Mouse (Mus musculus) right cerebral cortex, postnatal 25 days (tissue): ENCODE measurements around the gene Atg5.
A peak's percentile ranks its signal among the peaks of the same experiment; 100 is the strongest.

Source experiments
- DNase-seq: peaks from one replicate; pipeline ENCODE4 v3.0.0; 2022

Atg5 gene

DNA sequence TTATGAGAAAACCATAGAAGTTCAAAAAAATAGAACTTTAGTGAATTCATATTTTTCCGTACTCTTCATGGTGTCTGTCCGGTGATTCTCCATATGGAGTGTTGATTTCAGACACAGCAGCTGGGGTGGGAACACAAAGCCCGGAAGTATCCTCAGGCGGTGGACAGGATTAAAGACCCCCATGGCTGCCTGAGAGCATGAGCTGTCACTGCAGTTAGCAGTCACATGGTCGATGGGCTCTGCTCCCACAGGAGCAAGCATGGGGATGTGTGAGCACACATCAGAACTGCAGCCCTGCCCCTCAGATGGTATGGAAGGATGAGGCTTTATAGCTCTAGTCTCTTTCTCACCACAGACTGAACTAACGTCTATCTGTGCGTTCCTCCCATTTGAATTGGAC is 87.1 kb downstream of the Atg5 start:
- DNase-seq: no peak

DNA sequence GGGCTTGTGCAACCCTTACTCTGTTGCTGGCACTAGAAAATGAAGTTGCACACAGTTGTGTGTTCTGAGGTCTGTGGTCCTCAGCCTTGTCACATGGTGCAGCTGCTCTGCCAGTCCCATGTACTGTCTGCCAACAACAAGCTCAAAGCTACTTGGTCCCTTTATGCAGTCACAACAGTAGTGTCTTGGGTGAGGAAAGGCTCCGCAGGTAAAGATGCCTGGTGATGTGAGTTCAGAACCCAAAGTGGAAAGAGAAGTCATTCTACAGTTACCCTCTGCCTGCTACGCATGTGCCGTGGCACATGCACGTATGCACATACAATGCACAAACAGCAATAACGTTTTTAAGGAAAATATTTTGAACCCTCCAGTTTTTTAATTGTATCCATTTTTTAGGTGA is 88.5 kb downstream of the Atg5 start:
- DNase-seq: no peak

DNA sequence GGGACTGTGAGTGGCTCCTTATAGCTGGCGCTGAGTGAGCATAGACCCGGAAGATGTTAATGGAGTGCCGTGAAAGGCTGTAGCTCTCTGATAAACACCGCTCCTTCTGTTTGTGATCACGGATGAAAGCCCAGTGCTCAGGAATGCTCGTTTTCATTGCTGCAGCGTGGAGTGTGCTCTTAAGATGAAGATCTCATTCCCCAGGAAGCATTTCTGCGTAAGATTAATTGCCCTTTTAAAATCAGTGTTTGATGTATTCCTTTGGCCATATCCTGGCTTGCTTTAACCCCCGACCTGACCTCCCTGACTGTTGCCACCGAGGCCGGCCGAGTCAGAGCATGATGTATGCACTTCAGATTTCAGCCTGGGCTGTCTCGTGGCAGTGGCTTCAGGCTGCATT is 89.2 kb downstream of the Atg5 start:
- DNase-seq: no peak

DNA sequence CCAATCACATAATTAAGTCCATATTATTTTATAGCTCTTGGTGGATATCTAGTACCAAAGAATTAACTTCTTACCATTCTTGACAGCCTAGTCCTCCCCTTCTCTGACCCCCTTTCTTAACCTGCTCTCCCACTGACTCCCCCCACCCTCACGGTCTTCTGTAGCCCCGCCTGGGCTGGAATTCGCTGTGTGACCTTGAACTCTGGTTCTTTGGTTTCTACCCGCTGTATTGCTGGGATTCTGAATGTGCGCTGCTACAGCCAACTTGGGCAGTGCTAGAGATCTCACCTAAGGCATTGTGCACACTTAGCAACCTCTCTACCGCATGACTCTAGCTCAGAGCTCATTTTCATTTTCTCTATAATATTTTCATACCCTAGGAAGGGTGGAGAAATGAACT is 90.7 kb downstream of the Atg5 start:
- DNase-seq: no peak

DNA sequence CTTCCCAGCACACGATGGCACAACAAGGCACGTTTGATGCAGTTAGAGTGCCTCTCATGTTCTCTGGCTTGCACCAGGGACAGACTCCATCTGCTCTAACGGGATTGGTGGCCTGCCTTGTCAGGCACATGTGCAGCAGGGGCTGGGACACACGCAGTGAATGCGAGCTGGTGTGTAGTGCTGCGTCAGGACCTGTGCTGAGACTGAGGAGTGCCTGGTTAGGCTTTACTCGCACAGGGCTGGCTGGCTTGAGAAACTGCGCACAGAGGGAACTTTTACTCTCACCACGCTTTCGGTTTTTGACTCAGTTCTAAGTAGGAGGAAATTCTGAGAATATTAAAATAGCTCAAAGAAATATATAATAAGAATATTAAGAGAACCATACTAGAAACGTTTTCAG is 92.5 kb downstream of the Atg5 start:
- DNase-seq: no peak

DNA sequence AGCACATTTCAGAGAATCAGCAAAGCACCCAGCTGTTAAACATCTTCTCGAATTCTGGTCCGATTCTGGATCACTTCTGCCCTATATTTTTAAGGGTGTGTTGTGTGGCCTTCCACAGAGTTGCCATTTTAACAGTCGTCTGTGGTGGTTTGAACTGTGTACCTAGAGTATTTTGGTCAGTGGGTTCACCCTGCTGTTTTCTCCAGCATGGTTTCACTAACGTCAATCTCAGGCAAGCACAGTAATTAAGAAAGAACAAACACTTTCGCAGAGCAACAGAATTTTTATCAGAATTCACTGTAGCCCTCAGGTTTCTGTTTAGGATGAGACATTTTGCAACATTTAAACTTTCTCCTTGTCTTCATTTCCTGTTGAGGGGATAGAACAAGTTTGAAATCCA is 94.3 kb downstream of the Atg5 start:
- no peak for DNase-seq

DNA sequence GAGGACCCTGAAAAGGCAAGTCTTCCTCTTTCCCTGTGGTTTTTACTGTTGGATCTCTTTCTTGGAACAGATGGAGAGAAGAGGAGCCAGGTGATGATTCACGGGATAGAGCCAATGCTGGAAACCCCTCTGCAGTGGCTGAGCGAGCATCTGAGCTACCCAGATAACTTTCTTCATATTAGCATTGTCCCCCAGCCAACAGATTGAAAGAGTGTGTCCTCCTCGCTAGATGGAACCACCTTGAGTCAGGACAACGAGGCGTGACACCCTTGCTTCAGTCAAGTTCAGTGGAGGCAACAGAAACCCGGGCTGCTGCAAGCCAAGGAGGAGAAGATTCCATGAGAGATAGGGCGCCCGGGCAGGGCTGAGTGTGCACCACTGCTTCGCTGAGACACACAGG is 94.7 kb downstream of the Atg5 start:
- peak; percentile 26 for DNase-seq

DNA sequence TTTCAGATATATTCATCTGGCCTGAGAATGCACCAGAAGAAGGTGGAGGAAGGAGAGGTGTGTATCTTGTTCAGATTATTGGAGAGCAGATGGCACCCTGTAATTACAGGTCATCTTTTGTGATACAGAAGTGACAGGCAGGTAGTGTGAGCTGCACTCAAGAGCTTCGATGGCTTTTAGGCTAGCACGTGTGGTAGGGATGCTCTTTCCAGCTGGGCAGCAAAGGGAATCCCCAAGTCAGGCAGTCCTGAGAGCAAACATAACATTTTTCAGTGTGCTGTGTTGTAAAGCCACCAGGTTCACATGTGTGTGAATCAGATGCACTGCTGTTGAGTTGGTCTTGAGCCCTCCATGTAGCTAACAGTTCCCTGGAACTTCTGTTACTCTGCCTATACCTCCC is 98.0 kb downstream of the Atg5 start:
- DNase-seq: no peak

DNA sequence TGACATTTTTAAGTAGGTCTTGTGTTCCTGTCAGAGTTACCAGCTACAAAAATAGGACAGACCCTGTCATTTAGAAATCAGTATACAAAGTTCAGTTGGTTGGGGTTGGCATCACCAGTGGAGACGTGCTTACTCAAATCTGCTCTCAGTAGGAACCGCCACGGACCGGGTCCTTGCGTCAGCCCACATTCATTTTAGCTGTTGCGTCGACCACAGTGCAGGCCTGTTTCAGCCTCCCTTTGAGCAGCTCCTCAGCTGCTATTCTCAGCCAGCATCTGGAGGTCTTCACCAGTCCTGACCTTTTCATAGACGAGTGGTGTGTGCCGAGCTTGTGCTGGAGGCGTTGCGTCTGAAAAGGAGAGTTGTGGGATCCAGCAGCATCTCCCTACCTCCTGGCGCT is 98.9 kb downstream of the Atg5 start:
- no peak for DNase-seq

DNA sequence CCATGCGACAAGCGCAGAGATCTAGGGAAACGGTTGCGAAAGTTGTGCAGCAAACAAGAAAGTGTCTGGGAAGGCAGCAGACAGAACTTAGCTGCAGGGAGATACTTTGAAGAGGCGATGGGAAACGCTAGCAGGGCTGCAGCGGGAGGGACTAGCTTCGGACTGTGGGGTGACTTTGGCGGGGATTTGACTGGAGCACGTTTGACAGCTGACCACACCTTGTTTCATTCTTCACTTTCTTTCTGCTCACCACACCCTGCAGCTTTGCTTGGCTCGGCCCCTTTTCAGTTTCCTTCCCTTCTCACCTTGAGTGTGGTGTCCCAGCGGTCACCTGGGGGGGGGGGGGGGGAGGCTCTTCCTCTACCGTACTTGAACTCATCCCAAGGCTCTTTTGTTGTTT is 100.4 kb downstream of the Atg5 start:
- DNase-seq: no peak

DNA sequence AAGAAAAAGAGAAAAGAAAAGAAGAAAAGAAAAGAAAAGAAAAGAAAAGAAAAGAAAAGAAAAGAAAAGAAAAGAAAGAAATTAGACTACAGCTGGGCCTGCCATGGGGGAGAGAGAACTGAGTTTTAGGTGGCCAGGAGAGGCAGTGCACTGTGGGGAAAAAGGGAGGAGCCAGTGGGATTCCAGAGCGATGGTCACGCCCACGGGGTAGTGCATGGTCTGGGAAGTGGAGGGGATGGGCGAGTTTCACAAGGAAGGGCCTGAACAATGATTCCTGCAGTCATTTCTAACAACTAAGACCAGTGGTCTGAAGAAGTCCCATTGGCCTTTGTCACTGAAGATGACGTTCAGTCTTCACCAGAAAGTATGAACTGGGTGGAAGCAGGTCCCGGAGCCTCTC is 102.5 kb downstream of the Atg5 start:
- DNase-seq: no peak

DNA sequence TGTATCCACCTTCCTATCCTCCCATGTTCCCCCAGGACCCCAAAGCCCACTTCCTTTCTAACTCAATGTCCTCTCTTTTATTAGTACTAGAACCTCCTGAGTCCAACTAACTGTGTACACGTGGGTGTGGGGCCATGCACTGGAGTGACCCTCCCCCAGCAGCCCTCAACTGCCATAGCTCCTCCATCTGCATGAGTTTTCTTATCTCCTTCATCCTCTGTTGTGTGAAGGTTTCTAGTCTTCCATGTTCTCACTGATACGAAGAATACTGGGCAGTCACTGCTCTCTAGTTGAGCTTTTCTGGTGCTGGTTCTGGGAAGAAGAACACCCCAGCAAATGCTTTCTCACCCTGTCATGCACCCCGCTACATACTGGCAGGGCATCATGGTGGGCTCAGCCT is 104.1 kb downstream of the Atg5 start:
- no peak for DNase-seq

DNA sequence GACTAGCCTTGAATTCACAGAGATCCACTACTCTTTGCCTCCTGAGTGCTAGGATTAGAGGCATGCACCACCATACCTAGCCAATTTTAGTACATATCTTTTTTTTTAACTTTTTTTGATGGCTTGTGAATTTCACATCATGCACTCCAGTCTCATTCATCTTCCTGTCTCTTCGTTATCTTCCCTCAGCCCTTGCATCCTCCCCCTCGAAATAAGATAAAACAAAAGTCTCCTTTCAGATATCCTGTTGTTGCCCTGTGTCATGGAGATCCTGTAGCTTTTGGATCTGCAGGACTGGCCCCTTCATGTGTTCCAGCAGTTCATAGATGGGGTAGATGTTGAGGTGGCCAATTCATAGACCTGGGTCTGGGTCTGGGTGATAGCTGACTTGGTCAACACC is 106.5 kb downstream of the Atg5 start:
- DNase-seq: no peak

DNA sequence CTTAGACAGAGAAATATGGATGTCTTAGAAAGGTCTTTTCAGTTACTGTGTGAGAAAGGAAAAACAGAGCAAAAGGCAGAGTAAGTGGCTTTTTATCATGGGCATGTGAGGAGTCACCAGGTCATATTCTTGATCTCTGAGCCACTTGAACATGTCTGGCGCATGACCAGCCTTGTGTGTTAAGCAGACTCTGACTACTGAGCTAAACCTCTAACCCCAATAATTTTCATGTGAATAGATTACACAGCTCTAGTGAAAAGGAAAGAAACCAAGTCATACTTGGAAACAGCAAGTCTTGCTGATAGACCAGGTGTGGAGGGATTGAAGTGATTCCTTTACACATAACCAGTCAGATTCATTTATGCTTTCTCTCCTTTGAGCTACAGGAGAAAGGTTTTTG is 107.3 kb downstream of the Atg5 start:
- DNase-seq: no peak

DNA sequence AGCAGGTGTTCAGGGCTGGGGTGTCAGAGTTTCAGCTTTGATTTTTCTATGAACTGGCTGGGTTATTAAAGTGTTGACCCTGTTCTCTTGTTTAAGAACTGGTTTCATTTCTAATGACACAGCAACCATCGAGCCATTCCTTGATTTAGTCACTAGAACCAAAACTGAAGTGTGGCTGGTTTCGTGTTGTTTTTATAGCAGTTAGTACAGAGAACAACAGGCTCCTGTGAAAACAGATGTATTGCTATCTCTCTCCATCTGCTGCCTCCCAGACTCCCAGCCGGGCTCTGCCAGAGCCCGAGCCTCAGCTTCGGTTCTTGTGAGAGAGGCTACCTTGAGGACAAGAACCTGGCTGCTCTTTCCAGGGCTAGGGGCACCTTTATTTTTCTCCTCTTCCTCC is 109.7 kb downstream of the Atg5 start:
- peak; percentile 52 for DNase-seq

DNA sequence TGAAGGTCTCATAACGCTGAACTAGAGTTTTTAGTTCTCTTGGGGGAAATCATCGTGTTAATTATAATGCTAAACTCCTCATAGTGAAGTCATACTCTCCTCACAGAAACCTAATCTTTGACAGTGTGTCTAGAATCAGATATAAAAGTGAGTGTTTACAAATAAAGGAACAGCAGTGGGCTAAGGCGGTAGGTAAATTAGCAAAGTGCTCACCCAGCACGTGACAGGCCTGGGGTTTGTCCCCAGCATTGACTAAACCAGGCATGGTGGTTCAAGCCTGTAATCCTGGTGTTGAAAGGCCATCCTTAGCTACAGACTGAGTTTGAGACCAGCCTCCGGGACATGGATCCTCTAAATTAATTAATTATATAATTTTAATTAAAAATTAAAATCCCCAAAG is 110.2 kb downstream of the Atg5 start:
- DNase-seq: no peak

DNA sequence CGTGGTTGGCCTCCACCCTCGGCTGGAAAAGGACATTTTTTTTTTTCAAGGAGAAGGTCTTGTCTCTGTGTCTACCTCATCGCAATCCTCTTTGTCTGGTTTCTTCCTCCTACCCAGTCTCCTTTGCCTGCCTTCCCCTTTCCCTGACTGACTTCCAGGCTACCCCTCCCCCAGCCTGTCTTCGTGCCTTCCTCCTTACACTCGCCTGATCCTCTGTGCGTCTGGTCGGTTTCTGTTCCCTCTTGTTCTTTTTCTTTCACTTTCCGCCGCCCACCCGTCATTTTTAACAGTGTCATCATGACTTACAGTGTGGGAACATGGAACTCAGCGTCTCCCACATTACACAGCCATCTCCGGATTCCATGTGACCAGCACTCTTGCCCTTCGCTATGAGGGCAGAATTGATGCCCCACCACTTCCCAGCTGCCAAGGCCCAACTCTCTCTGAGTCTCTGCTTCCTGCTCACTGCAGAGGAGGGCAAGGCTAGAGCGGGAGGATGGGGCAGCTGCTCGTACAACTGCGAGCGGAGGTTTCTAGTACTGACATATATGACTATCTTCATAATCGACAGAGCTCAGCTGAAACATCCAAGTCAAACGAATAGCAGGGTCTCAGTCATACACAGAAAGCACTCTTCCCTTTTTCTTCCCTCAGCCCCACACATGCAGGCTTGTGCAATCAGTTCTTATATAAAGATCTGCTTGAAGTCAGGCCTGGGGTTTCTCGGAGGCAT is 112.5 kb downstream of the Atg5 start:
- DNase-seq: peak; percentile 44

DNA sequence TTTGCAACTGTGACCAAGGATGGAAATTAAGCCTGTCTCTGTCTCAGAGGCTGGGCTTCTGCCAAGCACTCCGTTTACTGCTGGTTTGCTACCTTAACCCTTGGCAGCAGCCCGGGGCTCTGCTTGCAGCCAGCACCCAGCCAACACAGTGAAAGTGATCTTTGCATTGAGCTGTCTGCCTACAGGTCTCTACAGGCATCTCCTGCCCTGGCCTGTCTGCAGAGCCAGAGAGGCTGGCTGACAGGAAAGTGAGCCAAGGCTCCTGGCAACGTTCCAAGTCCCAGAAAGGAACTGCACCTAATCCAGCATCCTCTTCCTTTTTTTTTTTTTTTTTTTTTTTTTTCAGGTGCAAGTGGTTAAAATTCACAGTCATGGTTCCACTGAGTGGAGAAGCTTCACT is 113.2 kb downstream of the Atg5 start:
- DNase-seq: peak; percentile 40

DNA sequence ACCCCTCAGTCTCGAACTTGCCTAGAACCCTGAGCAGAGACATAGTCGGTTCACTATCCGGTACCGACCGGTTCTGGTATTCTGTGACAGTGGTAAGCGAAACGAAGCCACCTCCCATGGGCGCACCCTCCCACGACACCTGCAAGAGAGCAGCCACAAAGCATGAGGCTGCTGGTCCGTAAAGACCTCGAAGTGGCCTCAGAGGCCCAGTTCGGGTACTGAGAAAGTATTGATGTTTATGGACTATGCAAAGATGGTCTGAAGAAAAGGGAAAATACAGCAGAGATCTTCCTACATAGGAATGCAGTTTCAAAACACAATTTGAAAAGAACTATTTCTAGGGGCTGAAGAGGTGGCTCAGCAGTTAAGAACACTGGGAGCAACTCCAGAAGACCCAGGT is 113.8 kb downstream of the Atg5 start:
- no peak for DNase-seq

DNA sequence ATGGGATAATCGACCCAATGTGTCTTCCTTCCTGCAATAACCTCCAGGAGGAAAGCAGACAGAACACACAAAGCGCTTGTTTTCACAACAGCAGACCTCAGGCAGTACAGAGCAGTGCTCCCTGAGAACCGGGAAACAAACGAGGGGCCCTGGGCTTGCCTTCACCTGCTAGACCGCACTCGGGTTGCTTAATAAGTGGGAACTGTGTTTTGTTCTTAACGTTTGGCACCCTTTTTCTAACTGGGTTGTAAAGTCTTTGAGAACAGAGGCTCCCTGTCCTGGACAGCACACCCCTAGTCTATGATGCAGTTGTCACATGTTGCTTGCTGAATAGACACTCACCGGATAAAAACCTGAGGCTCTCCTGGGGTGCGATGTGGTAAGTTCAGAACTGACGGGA is 115.1 kb downstream of the Atg5 start:
- no peak for DNase-seq

DNA sequence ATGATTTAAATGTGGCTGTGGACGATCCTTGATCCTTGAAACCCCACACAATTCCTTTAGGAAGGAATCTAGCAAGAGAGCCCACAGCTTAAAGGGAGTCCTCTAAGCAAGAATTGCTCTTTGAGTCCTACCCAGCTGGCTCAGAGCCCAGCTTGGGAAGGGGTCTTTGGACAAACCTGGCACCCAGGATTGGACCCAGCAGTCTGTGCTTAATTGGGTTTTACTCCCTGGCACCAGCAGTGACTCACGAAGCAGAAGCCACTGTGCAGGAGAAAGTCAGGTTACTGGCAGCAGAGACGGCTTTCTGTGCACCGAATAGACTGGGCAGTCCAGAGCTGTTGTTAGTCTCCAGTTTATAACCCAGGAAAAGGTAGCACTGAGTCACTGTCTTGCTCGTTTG is 117.1 kb downstream of the Atg5 start:
- DNase-seq: no peak

DNA sequence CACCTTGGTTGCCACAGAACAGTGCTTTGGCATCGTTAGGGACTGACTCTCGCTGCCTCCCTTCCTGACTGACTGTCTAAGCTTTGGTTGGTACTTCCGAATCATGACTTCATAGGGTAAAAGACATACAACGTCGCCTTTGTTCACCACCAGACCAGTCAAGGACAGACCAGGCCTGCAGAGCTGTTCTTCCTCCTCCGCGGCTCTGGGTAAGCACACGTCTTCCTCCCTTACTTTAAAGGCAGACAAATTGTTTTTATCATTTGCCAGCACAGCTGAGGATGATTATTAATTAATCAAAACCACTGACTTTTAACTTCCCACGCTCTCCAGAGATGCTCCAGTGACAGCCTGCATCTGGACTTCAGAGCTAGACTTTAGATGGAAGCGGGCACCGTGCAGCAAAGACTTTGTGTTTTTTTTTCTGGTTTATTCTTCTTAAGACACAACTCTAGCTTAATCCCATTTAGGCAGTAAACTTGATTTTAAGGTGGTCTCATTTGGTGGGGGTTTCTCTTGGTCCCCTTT is 120.6 kb downstream of the Atg5 start:
- no peak for DNase-seq

DNA sequence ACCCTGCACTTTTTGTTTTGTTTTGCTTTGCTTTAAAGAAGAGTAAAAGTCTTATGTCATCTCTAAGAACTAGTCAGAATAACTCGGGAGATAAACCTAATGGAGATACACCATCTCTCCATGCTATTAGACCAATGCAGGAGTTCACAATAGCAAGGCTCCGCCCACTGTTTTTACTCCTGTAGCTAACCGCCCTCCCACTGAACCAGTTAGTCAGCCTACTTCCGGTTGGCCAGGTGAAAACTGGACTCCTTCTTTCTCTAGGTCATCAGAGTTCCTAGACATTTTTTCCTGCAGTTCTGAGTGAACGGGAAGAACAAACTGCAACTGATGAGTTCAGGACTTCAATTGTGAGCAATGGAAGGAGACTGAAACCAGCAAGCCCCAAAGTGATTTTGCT is 122.1 kb downstream of the Atg5 start:
- DNase-seq: no peak

DNA sequence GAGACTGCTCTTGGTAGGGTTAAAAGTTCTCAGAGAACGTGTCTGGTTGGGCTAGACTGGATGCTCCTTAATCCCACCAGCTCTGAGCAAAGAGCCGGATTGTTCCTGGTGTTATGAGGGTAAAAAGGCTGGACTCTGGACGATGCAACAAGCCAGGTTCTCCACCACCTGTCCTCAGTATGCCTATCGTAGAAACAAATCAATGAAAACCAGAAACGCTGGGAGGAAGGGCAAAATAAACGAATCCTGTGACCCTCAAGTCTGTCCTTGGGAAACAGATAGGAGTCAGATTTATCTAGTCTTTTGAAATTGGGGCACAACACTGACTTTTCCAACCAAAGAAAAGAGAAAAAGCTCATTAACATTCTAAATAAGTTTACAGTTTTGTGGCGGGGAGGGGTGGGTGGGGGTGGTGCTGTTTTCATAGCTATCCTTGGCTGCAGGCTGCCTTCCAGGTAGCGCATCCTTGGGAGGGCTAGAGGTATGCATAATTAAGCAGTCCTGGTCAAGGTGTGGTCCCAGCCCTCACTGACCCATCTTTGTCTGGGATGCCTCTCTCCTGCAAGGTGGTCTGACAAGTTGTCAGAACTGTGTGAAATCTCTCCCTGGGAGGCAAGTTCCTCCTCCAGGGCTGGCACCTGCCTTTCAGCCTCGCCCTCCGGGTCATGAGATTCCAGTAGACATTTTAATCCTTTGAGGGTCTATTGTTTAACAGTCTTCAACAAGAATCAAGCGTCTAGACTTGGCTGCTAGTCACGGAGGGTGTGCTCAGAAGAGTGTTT is 123.5 kb downstream of the Atg5 start:
- DNase-seq: no peak

DNA sequence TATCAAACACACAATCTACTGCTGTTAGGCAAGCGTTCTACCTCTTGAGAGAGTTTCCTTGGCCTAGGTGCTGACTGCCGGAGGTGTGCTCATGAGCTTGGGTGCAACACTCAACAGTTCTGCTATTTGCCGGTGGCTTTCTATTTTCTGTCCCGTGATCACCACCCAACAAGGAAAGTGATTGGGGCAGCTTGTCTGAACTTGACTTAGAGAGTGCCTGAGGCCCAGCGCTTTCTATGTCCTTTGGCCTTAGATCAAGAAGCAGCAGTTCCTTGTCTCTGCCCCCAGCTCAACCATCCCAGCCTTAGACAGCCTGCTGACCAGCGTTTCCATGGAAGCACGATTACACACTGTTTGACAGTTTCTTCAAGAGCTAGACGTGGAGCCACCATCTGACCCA is 124.7 kb downstream of the Atg5 start:
- DNase-seq: no peak
